Mouse (Mus musculus): ENCODE measurements around the gene Mob4. TPM values are rescaled to one million over a fixed set of nuclear protein-coding genes. Genes with fewer than 3 reads are reported as not detected.
A peak's percentile ranks its signal among the peaks of the same experiment; 100 is the strongest.
"Not testable (repeated sequence)": the region's sequence is repeated elsewhere in the genome, so short reads cannot be mapped to it uniquely, and the experiment has no call there.

The Mob4 gene
- total RNA-seq (2021): 10 to 100 TPM; 77.6 to 79.9 TPM

GRCm38 (mm10) chr1:55130943-55131401, at the start of gene Mob4:
Mob4 (plus strand) TSS chr1:55131231.
- intact Hi-C loops (cut with DNase I): no loop called here
- DNase-seq: peak; percentile 96

GRCm38 (mm10) chr1:55082106-55082505, 48.9 kb upstream of the Mob4 start:
- intact Hi-C loops (cut with DNase I): loop anchor here (5.0 to 10.0 kb wide), 2 partner anchors 67 to 665 kb away; no protein-coding TSS in a partner anchor
- no peak for DNase-seq

- intact Hi-C loops (cut with DNase I): loop anchor here (10.0 kb wide), 1 partner anchor 71 kb away; no protein-coding TSS in a partner anchor
- DNase-seq: no peak
These were observed 45.2 kb upstream of the Mob4 start for GRCm38 (mm10) chr1:55085781-55086366.

- peak; percentile 3 for DNase-seq
- intact Hi-C loops (cut with DNase I): loop anchor here (10.0 kb wide), 1 partner anchor 72 kb away; no protein-coding TSS in a partner anchor
These were observed 44.1 kb upstream of the Mob4 start for GRCm38 (mm10) chr1:55086868-55087400.

- no peak for DNase-seq
- intact Hi-C loops (cut with DNase I): loop anchor here (10.0 kb wide), 1 partner anchor 73 kb away; no protein-coding TSS in a partner anchor
These were observed 43.6 kb upstream of the Mob4 start for GRCm38 (mm10) chr1:55087401-55087904.

GRCm38 (mm10) chr1:55087932-55088610, 43.0 kb upstream of the Mob4 start, which contains the start of the genes Hspe1 and Hspd1:
Hspe1 (plus strand) TSS chr1:55088132.
Hspd1 (minus strand) TSS chr1:55088243.
- intact Hi-C loops (cut with DNase I): loop anchor here (10.0 kb wide), 1 partner anchor 73 kb away; no protein-coding TSS in a partner anchor
- DNase-seq: peak; percentile 99

GRCm38 (mm10) chr1:55088611-55089497, 42.2 kb upstream of the Mob4 start:
- DNase-seq: no peak

GRCm38 (mm10) chr1:55089498-55090064, 41.5 kb upstream of the Mob4 start:
- intact Hi-C loops (cut with DNase I): loop anchor here (10.0 kb wide), 1 partner anchor 75 kb away; no protein-coding TSS in a partner anchor
- no peak for DNase-seq

More at GRCm38 (mm10) chr1:55088611-55089497, 42.2 kb upstream of the Mob4 start:
- intact Hi-C loops (cut with DNase I): loop anchor here (10.0 kb wide), 1 partner anchor 74 kb away; no protein-coding TSS in a partner anchor

GRCm38 (mm10) chr1:55092056-55092455, 39.0 kb upstream of the Mob4 start:
- no peak for DNase-seq
- intact Hi-C loops (cut with DNase I): no loop called here

GRCm38 (mm10) chr1:55092469-55092868, 38.6 kb upstream of the Mob4 start:
- DNase-seq: no peak
- intact Hi-C loops (cut with DNase I): no loop called here

- intact Hi-C loops (cut with DNase I): no loop called here
- DNase-seq: no peak
These were observed 24.0 kb upstream of the Mob4 start for GRCm38 (mm10) chr1:55106919-55107585.

GRCm38 (mm10) chr1:55107644-55108043, 23.4 kb upstream of the Mob4 start:
- intact Hi-C loops (cut with DNase I): no loop called here
- no peak for DNase-seq

- intact Hi-C loops (cut with DNase I): no loop called here
- no peak for DNase-seq
These were observed 22.6 kb upstream of the Mob4 start for GRCm38 (mm10) chr1:55108473-55108872.

GRCm38 (mm10) chr1:55109066-55109766, 21.8 kb upstream of the Mob4 start:
- intact Hi-C loops (cut with DNase I): no loop called here
- DNase-seq: no peak

GRCm38 (mm10) chr1:55123046-55123445, 8.0 kb upstream of the Mob4 start:
- no peak for DNase-seq
- intact Hi-C loops (cut with DNase I): no loop called here

- DNase-seq: no peak
- intact Hi-C loops (cut with DNase I): no loop called here
These were observed 7.5 kb upstream of the Mob4 start for GRCm38 (mm10) chr1:55123561-55123960.

GRCm38 (mm10) chr1:55124136-55124535, 6.9 kb upstream of the Mob4 start:
- DNase-seq; intact Hi-C loops (cut with DNase I): not testable (repeated sequence)

- DNase-seq: no peak
- intact Hi-C loops (cut with DNase I): no loop called here
These were observed 1.3 kb upstream of the Mob4 start for GRCm38 (mm10) chr1:55129716-55130115.

All from left cerebral cortex, postnatal 4 days (tissue).